Mouse (Mus musculus) CH12F3 (cell line): ENCODE measurements around the gene Magi1.

Experiments used
- in situ Hi-C: fragments of 300-500 bp; cut with MboI; formaldehyde crosslinking; loops from 2 replicates; pipeline ENCODE4 v1.14.3; 2020; ENCODE audit warnings: low sequenced_read_pairs

Magi1 gene

DNA sequence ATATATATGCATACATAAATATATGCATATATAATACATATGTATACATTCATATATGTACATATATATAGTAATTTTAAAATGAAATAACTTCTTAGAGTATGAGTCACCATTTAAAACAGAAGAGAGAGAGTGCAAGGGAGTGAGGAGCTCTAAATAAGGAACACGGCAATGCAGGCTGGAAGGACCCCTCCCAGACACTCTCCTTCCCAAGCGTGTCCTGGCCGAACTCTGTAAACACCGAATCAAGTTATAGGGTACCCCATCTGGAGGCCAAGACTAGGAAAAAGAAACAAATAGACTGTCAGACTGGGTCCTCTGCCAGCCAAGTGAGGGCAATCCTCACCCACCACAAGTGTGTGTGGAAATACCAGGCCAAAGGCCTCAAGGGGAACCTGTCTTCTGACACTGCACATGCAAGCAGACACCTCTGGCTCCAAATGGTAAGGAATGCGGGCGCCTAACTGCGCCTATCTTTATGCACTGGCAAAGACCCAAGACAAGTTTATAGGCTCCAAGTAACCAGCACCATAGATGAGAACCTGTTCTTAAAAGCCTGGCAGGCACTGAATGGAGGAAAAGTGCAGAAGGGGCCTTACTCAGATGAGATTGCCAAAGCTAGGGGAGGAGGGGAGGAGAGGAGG is 68.7 kb downstream of the Magi1 start:
- in situ Hi-C loops, result no loop called here

DNA sequence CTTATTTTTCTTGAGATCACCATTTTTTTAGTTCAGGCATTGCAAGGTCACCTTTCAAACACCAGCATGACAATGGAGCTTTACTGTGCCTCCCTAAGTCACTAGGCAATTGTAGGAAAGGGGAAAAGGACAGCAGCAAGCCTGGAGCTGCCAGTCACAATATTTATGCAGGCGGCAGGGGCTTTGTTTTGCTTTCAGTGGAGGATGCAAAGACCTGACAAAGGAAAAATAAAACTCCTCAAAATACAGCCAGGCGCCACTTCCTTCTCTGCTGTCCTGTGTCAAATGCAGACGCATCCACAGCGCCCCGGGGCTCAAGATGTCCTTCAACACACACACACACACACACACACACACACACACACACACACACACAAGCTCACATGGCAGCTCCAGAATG is 77.8 kb downstream of the Magi1 start:
- in situ Hi-C loops, result no loop called here

DNA sequence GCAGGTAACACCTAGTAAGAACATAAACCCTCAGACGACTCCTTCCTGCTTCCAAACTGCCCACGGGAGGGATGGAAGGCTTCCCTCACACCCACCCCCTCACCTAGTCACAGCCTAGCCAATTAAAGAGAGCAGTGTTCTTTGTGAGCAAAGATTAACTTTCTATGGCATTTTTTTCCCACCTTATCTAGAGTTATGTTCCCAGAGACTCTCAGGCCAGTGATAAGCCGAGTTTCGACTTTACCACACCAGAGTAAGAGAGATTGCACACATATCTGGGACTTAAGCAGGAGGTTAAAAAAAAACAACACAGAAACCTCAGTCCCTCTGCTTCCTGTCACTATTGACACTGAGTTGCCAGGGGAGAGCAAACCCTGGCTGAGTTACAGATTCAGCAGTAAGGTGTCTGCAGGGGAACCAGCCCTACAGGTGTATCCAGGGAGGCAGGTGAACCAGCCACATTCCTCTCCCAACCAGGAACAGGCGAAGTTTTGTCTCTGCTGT is 80.0 kb downstream of the Magi1 start:
- in situ Hi-C loops, result no loop called here

DNA sequence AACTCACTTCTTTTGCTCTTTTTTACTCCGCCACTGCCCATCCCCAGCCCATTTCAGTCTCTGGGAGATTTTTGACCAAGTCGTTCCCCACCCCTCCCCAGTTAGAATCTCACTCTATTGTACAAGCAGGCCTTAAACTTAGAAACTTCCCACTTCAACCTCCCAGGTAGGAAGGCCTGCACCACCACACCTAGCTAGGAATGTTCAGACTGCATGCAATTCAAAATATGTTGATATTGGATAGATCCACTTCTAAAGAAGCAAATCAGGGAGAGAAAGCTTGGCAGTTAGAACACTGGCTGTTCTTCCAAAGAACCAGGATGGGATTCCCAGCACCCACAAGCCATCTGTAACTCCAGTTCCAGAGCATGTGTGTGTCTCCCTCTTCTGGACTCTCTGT is 81.8 kb downstream of the Magi1 start:
- in situ Hi-C loops, result no loop called here

DNA sequence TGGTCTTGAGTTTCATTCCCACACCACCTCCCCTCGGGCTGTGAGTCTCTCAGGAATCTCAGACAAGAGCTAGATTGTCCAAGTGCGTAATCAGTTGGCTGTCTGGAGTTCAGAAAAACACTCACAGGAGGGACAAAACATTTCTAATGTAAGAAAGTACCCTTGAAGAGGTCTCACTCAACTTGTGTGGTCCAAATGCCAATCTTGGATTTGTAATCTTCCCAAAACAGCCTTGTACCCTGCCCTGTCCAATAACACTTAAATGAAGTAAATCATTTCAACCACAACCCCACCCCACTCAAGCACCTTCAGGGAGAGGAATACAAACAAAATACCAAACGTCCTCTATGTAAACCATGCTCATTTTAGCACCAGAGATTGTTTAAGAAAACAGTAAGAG is 82.8 kb downstream of the Magi1 start:
- in situ Hi-C loops, result no loop called here

DNA sequence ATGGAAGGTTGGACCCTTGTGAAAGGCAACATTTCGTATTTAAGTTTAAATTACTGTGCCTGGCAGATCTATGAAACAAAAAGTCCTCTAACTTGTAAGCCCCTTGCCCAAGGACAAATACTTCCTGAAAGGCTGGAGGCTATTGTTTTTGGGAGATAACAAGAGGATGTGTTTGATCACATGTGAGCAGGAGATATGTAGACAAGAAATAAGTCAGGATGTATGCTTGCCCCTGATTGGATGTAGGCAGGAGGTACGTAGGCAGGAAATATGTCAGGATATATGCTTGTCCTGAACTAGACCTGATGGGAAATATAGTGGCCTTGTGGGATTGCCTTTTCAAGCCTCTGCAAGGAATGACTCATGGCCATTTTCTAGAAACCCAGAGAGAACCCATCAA is 84.0 kb downstream of the Magi1 start:
- in situ Hi-C loops, result no loop called here

DNA sequence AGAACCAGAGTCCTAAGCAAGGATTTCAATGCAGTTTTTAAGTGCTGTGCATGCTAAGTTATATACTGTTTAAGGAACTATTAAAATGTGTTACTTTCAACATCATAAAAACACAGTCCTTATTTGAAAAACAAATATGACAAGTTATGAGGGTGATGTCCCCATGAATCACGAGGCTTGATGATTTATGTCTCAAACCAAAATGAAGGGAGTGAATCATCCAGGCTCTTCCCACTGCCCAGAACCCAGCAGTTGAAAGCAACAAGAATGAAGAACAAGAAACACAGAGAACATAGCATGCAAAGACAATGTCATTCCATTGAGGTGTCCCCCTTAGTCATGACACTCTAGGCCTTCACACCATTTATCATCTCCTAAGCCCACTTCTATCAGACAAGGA is 85.9 kb downstream of the Magi1 start:
- in situ Hi-C loops, result no loop called here

DNA sequence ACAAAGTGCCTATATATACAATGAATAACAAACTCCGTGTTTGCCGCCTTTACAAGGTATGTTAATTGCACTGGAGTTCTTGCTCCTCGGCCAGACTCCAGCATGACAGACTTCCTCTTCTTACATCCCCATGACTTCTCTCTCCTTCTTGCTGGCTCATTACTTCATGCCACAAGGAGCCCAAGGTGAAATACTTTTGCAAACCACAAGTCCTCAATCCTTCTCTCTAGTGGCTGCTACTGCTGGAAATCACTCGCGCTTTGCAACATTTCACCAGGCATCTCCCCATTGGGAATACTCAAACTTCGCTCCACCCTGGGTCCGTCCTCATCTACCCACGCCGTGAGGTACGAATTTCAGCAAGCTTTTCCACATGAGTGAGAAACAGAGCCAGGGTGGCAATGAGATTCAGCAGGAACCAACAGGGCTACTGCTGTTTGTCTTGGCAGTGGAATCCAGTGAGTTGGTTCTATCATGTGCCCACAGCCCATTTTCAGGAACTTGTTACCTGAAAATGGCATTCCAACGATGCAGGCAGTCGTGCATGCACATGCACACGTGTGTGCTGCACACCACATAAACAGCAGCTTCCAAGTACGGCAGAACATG is 88.3 kb downstream of the Magi1 start:
- in situ Hi-C loops, result no loop called here

DNA sequence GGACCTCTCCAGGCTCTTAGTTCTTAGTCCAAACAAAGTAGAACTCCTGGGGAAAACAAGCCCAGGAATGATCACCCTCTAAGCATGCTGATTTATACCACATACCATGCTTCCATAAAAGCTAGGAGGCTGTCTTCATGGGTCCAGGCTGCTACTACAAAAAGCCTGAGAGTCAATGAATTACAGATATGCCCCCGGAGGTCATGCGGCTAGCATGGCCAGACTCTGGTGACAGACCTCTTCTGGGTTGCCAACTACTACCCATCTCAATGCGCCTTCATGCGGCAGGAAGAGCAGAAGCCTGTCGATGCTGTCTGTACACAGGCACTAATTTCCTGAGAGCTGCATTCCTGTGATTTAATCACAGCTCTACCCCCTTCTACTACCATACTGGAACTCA is 92.9 kb downstream of the Magi1 start:
- in situ Hi-C loops, result no loop called here

DNA sequence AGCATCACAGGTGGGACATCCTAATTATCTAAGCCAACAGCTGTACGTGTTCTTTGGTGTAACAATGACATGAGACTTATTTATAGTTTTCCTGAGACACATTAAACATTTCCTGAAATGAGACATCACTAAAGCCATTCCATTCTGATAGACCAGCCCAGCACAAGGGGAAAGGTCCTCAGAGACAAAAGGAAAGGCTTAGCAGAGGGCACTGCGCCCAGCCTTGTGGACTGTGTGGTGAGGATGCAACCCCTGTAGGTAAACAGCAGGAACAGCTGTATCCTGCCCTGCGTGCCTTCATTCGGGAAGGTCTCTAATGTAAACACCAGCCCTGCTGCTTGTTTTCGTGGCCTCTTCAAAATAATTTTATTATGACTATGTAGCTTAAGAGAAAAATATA is 94.3 kb downstream of the Magi1 start:
- in situ Hi-C loops, result no loop called here

DNA sequence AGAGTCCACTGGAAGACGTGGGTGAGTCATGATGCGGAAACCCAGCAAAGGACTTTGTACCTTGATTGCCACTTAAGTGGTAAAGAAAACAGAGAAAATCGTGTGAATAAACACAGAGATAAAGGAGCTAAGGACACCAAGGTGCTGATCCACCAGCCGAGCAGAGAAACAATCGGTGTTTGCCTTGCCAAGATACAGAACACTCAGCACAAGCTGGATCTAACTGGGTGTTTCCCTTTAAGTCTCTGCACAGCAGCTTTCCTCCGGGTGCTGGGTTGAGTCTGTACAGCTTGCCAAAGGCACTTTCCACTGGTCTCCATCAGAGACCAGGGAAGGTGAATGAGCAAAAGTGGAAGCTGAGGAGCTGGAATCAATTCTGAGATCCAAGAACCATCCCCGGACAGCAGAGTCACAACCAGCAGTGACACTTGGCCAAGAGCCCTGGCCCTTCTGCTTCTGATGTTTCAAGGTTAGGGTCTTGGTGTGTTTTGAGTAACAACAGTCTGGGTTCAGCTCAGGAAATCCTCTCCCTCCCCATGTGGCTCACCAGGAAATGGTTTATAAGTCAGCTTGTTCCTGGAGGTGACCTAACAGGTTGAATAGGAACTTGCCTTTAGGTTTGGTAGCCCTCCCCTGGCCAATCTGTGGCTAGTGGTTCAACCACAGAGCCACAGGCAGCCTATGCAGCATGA is 96.9 kb downstream of the Magi1 start:
- in situ Hi-C loops, result no loop called here

DNA sequence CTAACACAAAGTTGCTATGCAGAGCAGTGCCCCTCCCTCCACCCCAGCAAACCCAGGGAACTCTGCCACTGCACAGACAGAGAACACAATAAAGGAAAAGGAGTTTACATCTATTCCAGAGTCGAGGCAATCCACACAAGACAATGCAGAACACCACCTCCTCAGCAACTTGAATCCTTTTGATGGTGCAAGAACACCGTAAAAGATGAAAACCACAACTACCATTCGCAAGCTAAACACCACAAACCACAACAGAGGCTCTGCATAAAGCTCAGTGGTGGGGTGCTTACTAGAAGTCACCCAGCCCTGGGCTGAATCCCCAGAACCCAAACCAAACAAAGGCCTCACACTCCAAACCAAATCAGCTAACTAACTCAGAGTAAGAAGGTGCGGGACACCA is 99.4 kb downstream of the Magi1 start:
- in situ Hi-C loops, result no loop called here

DNA sequence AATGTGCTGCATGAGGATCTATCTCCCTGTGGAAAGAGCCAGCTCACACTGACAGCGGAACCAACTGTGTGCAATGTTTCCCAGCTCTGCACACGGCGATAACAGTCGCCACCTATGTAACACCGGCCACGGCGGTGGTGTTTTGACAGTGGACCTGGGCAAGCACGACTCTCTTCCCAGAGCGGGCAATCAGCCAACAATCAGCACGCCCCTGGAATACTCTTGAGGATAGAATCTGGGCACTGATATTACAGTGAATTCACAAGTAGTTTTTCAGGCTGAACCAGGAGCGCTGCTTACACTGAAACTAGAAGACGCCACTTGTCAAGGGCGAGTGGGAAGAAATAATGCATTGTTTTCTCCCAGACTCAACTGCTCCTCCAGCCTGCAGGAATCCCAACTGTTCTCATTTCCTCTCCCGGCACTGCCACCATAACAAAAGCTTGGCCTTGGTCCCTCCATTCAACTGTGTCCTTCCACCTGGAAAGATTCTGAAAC is 100.3 kb downstream of the Magi1 start:
- in situ Hi-C loops, result no loop called here

DNA sequence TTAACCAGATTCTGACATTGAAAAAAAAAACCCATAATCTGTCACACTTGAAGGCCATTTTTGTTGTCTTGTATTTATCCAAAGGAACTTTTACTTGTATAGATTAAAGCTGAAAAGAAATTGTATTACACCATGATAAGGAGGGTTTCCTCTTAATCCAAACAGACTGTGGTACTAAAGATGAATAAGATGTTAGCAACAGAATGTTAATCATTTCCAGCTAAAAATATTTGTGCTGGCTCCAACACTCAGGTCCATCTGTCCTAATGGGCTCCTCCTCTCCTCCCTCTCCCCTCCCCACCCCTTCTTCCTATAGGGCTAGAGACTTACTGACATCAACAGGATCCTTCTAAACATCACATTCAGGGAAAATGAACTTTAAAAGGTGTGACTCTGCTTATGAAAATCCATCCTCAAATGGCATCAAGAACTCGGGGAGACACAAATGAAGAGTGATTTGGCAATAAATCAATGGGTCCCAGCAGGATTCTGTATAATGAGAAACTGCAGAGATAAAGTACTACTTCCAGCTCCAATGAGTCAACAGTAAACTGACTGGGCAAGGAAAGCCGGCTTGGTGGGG is 102.0 kb downstream of the Magi1 start:
- in situ Hi-C loops, result no loop called here

DNA sequence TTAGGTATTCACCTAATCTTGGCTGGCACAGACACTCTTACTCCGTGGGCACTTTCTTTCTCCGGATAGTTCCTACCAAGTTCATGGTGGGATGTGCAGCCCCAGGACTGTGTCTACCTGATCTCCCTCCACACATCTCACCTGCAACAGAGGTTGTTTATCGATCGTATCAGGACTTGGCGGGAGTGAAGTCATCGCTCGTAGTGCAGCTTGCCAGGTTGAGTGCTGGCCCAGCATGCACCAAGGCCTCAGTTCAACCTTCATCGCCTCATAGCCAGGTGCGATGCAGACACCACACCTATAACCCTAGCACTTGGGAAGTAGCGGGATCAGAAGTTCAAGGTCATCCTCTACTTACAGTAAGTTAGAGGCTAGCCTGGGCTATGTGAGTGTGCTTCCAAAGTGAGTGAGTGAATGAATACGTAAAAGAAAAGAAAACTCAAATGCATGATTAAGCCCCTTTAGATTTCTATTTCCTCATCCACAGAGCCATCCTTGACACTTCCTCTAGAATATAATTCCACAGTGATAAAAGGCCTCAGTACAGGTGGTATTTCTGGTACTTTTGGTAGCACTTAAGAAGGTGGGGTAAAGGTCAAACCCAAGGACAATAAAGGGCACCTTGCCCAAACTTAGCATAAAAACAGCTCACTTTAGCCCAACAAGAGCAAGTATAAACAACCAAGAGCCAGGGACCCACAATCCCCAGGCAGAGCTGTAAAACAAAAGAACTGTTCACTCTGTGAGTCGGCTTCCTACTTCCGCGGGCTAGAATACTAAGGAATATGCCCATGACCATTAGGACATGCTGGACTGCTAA is 103.2 kb downstream of the Magi1 start:
- in situ Hi-C loops, result no loop called here

DNA sequence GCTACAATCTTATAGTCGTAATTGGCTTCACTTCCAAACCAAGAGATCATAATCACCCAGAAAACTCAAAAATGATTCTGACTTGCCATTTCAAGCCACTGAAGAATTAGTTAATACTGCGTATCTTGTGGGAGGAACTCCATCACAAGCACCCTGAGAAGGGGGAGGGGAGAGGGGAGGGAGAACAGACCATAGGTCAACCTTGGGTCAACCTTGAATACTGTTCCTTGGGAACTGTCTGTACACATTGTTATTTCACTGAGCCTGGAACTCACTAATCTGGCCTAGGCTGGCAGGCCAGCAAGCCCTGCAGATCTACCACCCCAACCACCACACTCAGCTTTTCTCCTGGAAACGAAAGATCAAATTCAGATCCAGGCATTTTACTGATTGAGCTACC is 106.2 kb downstream of the Magi1 start:
- in situ Hi-C loops, result no loop called here

DNA sequence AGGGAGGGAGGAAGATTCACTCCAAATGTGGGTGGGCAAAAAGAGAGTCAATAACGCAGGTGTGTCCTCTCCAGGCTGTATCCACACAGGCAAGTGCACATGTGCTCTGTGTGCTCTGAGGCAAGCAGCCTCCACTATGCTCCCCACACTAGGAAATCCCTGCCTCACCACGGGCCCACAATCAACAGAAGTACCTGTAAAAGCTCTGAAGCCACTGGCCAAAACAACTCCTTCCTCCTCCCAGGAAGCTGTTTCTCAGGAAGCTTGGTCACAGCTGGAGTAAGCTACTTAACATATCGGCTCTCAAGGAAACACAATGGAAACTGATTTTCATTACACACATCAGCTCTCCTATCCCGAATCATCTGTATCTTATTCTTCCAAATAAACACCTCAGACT is 107.0 kb downstream of the Magi1 start:
- in situ Hi-C loops, result no loop called here

DNA sequence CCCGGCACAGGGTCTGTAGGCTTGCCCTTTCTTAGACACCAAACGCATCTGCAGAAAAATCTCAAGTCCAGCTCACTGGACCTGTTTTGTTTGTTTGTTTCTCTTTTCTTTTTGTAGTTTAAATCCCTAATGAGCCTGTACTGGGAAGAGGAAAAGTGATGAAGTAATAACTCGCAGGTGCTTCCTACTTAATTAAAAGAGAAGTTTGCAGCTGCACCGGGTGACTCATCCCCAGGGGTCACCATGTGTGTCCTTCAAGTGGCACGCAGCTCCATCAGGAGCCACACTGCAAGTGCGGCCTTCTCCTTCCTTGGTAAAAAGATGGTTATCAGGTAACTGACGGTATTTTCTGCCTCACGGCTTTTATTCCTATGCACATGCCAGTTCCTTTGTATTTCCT is 112.5 kb downstream of the Magi1 start:
- in situ Hi-C loops, result no loop called here

DNA sequence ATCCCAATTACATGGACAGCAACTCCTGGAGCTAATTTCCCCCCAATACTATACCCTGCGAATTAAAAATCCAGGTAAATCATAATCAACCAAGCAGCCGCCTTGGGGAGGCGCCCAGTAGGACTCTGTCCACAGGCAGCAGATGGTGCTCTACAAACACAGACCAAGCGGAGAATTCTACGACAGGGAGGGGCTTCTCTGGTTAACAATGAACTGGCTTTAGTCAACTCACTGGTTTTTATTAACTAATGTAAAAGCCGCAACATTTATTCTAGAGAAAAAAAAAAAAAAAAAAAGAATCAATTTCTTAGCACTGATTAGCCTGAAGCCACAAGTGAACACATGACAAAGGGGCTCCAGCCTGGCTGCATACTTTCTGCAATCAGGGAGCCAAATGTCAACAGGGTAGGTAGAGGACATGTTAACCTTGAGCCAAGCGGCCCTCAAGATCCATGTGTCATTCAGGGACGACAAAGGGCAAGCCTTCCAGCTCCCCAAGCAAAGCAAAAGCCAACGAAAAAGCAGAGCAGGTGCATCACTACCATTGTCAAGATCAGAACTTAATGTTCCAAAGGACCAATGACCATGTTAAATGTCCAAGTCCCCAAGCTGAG is 114.0 kb downstream of the Magi1 start:
- in situ Hi-C loops, result no loop called here

DNA sequence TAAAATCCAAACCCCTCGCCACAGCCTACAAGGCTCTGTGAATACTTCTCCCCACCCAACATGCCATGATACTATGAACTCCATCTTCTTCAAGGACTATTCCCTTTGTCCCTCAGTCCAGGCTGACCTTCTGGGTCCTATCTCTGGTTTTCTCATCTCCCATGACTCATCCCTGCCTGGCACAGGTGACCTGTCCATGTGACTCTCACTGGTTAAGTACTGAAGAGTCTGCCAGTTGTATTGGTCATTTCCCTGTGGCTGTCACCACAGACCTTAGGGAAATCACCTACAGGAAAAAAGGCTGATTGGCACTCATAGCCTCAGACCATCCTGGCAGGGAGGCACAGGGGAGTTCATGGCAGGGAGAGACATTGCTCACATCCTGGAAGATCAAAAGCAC is 117.8 kb downstream of the Magi1 start:
- in situ Hi-C loops, result no loop called here
